Mouse (Mus musculus): Measurements from ENCODE around the gene Acss1. TPM values are rescaled to one million over a fixed set of nuclear protein-coding genes. Genes with fewer than 3 reads are reported as not detected.

The Acss1 gene
- total and polyA plus RNA-seq, 3 experiments: 256 to 332 (median 301) TPM

DNA sequence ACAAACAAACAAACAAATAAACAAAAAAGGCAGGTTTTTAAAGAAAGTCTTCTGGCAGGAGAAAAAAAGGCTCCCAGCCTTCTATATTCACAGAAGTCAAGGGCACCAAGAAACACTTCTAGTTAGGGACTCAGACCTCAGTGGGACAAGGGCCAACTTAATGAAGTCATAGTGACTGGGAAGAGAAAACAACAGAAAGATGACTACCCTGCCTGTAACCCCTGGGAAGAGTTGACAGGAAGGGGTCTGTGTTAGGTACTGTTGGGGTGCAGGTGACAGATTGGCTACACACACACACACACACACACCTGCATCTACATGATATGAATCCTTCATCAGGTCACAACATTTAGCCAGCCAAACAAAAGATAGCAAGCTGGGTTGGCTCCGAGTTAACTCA, 25.1 kb downstream of the Acss1 start:
- DNase-seq: no peak
- no peak for TF ChIP-seq EP300 (IDR thresholded peaks at IDR 0.05; ENCODE audit: insufficient read depth, low read depth, low read length)
- no peak for TF ChIP-seq POLR2A (IDR thresholded peaks at IDR 0.05; ENCODE audit: insufficient read depth, low read depth, low read length)
- Histone ChIP-seq H3K9ac (ENCODE audit: low read depth, low read length) (no peak overlapping the region), H3K27ac (no peak overlapping the region), H3K36me3 (ENCODE audit: control insufficient read depth, insufficient read depth, low read length) (peaks cover 5% of the 10 kb centered on the region), H3K4me3 (no peak overlapping the region), H3K79me2 (replicated peaks; ENCODE audit: control insufficient read depth, insufficient read depth, low read length) (0 out of 2 replicates have a peak, but pooled peaks cover 1% of the 10 kb centered on the region), H3K4me1 (ENCODE audit: control insufficient read depth, insufficient read depth, low read length) (peaks cover 3% of the 10 kb centered on the region), H3K27me3 (ENCODE audit: control insufficient read depth, insufficient read depth, low read length) (no peaks in the 10 kb centered on the region)
- WGBS: 54% methylated on average over 1 of the region's 1 CpGs
- intact Hi-C loops (cut with DNase I): no loop called here

DNA sequence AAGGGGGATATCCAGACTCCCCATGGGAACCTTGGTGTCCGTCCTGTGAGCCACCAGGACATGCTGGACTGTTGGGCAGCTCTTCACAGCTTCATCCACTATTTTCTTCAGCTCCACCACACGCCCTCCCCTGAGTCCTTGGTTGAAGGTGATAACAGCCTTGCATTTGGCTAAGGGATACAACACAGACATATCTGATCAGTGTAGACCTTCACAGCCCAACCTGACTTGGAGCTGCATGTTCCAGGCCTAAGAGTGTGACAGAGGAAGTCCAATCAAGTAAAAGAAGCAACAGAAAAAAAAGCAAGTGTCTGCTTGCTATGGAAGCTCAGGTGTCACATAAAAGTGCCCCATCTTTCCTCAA, 29.9 kb downstream of the Acss1 start:
- WGBS: 41% methylated on average over 2 of the region's 2 CpGs
- TF ChIP-seq EP300 (IDR thresholded peaks at IDR 0.05; ENCODE audit: insufficient read depth, low read depth, low read length) (no peak), POLR2A (IDR thresholded peaks at IDR 0.05; ENCODE audit: insufficient read depth, low read depth, low read length) (no peak), CTCF (IDR thresholded peaks at IDR 0.05) (no peak)
- intact Hi-C loops (cut with DNase I): loop anchor here (2.0 kb wide), 1 partner anchor 14 kb away; no protein-coding TSS in a partner anchor

DNA sequence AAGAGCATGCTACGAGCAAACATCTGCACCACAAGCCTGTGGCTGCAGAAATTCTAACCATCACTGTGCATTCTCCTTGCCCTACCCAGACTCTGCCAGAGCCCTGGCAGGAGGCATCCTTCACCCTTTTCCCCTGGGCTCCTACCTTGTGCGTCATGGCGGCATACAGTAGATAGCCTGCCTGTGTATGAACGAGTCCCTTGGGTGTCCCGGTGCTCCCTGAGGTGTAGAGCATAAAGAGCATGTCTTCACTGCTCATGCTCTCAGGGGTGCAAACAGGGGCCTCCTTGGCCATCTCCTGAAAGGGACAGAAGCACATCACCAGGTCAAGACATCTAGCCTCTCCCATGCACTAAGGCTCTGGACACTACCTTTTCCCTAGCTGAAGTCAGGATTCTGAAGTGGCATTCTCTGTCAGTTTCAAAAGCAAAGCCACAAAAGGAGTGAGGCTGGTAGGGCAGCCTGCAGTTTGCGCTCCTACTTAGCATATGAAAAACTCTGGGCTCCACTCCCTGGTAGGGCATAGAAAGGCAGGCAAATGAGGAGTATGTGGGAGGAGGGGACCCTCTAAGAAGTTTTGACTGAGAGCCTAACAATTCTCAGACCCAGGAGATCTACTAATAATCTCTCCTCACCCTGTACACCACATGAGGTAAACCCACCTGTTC, 30.5 kb downstream of the Acss1 start:
- intact Hi-C loops (cut with DNase I): loop anchor here (2.0 kb wide), 1 partner anchor 13 kb away; no protein-coding TSS in a partner anchor
- H3K27ac ChIP-seq: no peak overlapping the region
- H3K79me2 ChIP-seq (replicated peaks; ENCODE audit: control insufficient read depth, insufficient read depth, low read length): 0 out of 2 replicates have a peak, but pooled peaks cover 1% of the 10 kb centered on the region
- TF ChIP-seq EP300 (IDR thresholded peaks at IDR 0.05; ENCODE audit: insufficient read depth, low read depth, low read length): no peak
- no peak for TF ChIP-seq CTCF (IDR thresholded peaks at IDR 0.05)
- TF ChIP-seq POLR2A (IDR thresholded peaks at IDR 0.05; ENCODE audit: insufficient read depth, low read depth, low read length): no peak
- no peak for DNase-seq
- peaks cover 4% of the 10 kb centered on the region for H3K36me3 ChIP-seq (ENCODE audit: control insufficient read depth, insufficient read depth, low read length)
- WGBS: 76% methylated on average over 6 of the region's 6 CpGs
- no peaks in the 10 kb centered on the region for H3K4me1 ChIP-seq (ENCODE audit: control insufficient read depth, insufficient read depth, low read length)
- H3K4me3 ChIP-seq: no peak overlapping the region
- no peaks in the 10 kb centered on the region for H3K27me3 ChIP-seq (ENCODE audit: control insufficient read depth, insufficient read depth, low read length)
- H3K9ac ChIP-seq (ENCODE audit: low read depth, low read length): no peak overlapping the region

More for the DNA sequence above, 29.9 kb downstream of the Acss1 start:
- 0 out of 2 replicates have a peak, but pooled peaks cover 1% of the 10 kb centered on the region for H3K79me2 ChIP-seq (replicated peaks; ENCODE audit: control insufficient read depth, insufficient read depth, low read length)
- peaks cover 4% of the 10 kb centered on the region for H3K36me3 ChIP-seq (ENCODE audit: control insufficient read depth, insufficient read depth, low read length)
- peaks cover 1% of the 10 kb centered on the region; the same call in 1 of the 2 replicates for H3K4me1 ChIP-seq (ENCODE audit: control insufficient read depth, insufficient read depth, low read length)
- no peak overlapping the region for H3K9ac ChIP-seq (ENCODE audit: low read depth, low read length)
- no peak overlapping the region for H3K4me3 ChIP-seq
- H3K27ac ChIP-seq: no peak overlapping the region
- DNase-seq: no peak
- H3K27me3 ChIP-seq (ENCODE audit: control insufficient read depth, insufficient read depth, low read length): no peaks in the 10 kb centered on the region

DNA sequence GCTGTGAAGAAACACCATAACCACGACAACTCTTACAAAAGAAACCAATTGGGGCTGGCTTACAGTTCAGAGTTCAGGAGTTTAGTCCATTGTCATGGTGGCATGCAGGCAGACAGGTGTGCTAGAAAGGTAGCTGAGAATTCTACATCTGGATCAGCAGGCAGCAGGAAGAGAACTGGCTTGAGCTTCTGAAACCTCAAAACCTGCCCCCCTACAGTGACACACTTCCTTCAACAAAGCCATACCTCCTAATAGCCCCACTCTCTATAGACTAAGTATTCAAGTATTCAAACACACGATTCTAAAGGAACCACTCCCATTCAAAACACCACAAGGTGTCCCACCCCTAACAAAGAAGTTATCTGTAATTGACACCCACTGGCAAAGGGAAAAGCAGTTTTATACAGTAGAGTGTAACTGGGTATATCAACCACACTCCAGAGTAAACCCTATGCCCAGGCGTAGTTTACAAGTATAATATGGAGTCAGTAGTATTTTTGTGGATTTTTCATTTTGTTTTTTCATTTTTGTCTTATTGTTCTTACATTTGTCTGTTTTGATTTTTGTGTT, 32.3 kb downstream of the Acss1 start:
- Histone ChIP-seq H3K4me3 (no peak overlapping the region), H3K27ac (no peak overlapping the region), H3K9ac (ENCODE audit: low read depth, low read length) (no peak overlapping the region), H3K79me2 (replicated peaks; ENCODE audit: control insufficient read depth, insufficient read depth, low read length) (no peaks in the 10 kb centered on the region), H3K36me3 (ENCODE audit: control insufficient read depth, insufficient read depth, low read length) (peaks cover 4% of the 10 kb centered on the region), H3K4me1 (ENCODE audit: control insufficient read depth, insufficient read depth, low read length) (no peaks in the 10 kb centered on the region), H3K27me3 (ENCODE audit: control insufficient read depth, insufficient read depth, low read length) (no peaks in the 10 kb centered on the region)
- TF ChIP-seq POLR2A (IDR thresholded peaks at IDR 0.05; ENCODE audit: insufficient read depth, low read depth, low read length) (no peak), EP300 (IDR thresholded peaks at IDR 0.05; ENCODE audit: insufficient read depth, low read depth, low read length) (no peak), CTCF (IDR thresholded peaks at IDR 0.05) (no peak)
- intact Hi-C loops (cut with DNase I): no loop called here
- 69% methylated on average over 3 of the region's 3 CpGs for WGBS
- DNase-seq: no peak

DNA sequence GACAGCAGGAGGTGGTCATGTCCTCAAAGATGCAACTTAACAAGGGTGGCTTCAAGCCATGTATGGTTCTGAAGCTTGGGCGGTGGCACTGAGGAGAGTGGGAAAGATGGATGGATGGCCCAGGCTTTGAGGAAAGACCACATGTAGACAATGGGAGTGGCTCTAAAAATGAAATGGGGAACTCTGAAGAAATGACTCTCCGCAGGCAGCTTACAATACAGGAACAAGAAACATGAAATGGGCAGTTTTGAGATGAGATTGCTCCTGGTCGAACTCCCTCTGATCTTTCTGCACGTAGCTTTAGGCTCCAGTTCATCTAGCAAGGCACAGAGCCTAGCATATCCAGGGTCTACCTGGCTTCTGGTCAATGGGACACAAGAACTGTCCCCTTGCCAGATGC, 39.0 kb downstream of the Acss1 start:
- H3K27ac ChIP-seq: no peak overlapping the region
- no peak overlapping the region for H3K9ac ChIP-seq (ENCODE audit: low read depth, low read length)
- TF ChIP-seq POLR2A (IDR thresholded peaks at IDR 0.05; ENCODE audit: insufficient read depth, low read depth, low read length) (no peak), EP300 (IDR thresholded peaks at IDR 0.05; ENCODE audit: insufficient read depth, low read depth, low read length) (no peak), CTCF (IDR thresholded peaks at IDR 0.05) (no peak)
- H3K4me3 ChIP-seq: no peak overlapping the region
- no peaks in the 10 kb centered on the region for H3K79me2 ChIP-seq (replicated peaks; ENCODE audit: control insufficient read depth, insufficient read depth, low read length)
- DNase-seq: no peak
- WGBS: 70% methylated on average over 4 of the region's 4 CpGs
- no peaks in the 10 kb centered on the region for H3K27me3 ChIP-seq (ENCODE audit: control insufficient read depth, insufficient read depth, low read length)
- no peaks in the 10 kb centered on the region; the same call in 1 of the 2 replicates for H3K36me3 ChIP-seq (ENCODE audit: control insufficient read depth, insufficient read depth, low read length)
- intact Hi-C loops (cut with DNase I): no loop called here
- no peaks in the 10 kb centered on the region for H3K4me1 ChIP-seq (ENCODE audit: control insufficient read depth, insufficient read depth, low read length)

DNA sequence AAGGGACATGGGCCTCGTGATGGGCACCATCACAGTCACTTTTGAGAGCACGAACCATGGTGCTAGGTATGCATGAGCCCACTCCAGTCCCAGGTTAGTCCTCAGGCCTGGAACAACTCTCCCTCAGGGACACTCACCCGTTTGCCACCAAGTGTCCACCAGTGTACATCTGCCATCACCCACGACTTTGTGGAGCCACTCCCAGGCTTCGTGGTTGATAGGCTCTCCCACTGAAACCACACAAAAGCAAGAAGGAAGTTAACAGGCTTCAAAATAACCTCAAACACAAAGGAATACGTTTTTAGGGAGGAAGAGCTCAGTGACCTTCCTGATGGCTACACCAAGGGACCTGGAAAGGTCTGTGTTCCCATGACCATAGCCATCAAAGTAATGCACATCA, 41.2 kb downstream of the Acss1 start:
- Histone ChIP-seq H3K9ac (ENCODE audit: low read depth, low read length) (no peak overlapping the region), H3K4me1 (ENCODE audit: control insufficient read depth, insufficient read depth, low read length) (no peaks in the 10 kb centered on the region), H3K4me3 (no peak overlapping the region), H3K79me2 (replicated peaks; ENCODE audit: control insufficient read depth, insufficient read depth, low read length) (no peaks in the 10 kb centered on the region), H3K36me3 (ENCODE audit: control insufficient read depth, insufficient read depth, low read length) (peaks cover 2% of the 10 kb centered on the region; the same call in 1 of the 2 replicates), H3K27me3 (ENCODE audit: control insufficient read depth, insufficient read depth, low read length) (no peaks in the 10 kb centered on the region), H3K27ac (no peak overlapping the region)
- DNase-seq: no peak
- intact Hi-C loops (cut with DNase I): no loop called here
- WGBS: 49% methylated on average over 6 of the region's 6 CpGs
- TF ChIP-seq CTCF (IDR thresholded peaks at IDR 0.05): no peak
